Mouse (Mus musculus): Measurements from ENCODE around the gene Btbd19. TPM values are rescaled to one million over a fixed set of nuclear protein-coding genes. Genes with fewer than 3 reads are reported as not detected.

Gene Btbd19
- polyA plus RNA-seq, 1 experiment from 2014 or later, result 3.2 TPM

GRCm38 (mm10) chr4:117125910-117126674 lies 567 bp upstream of the Btbd19 start:
- Histone ChIP-seq H3K27me3 (peaks cover 3% of the 10 kb centered on the region), H3K4me1 (replicated peaks) (peaks cover 46% of the 10 kb centered on the region), H3K36me3 (replicated peaks) (peaks cover 15% of the 10 kb centered on the region; the same call in 1 of the 2 replicates), H3K4me3 (replicated peaks) (no peak overlapping the region), H3K9me3 (replicated peaks) (no peaks in the 10 kb centered on the region), H3K9ac (no peak overlapping the region), H3K27ac (replicated peaks) (peak overlapping the region; percentile 78), H3K4me2 (peak overlapping the region; percentile 1; the same call in 1 of the 2 replicates)
- 35% methylated on average over 15 of the region's 15 CpGs for WGBS (ENCODE audit: insufficient replicate concordance)
- peak; percentile 25; the same call in 1 of the 2 replicates for ATAC-seq (ENCODE audit: insufficient read depth)

- peaks cover 11% of the 10 kb centered on the region; the same call in 1 of the 2 replicates for H3K36me3 ChIP-seq (replicated peaks)
- ATAC-seq (ENCODE audit: insufficient read depth), result no peak
- 11% methylated on average over 14 of the region's 14 CpGs for WGBS (ENCODE audit: insufficient replicate concordance)
- H3K9ac ChIP-seq, result no peak overlapping the region
- peak overlapping the region; percentile 78 for H3K27ac ChIP-seq (replicated peaks)
- H3K4me2 ChIP-seq, result peak overlapping the region; percentile 41
- no peak overlapping the region; the same call in 1 of the 2 replicates for H3K4me3 ChIP-seq (replicated peaks)
- peaks cover 56% of the 10 kb centered on the region for H3K4me1 ChIP-seq (replicated peaks)
- no peaks in the 10 kb centered on the region for H3K9me3 ChIP-seq (replicated peaks)
- H3K27me3 ChIP-seq, result no peaks in the 10 kb centered on the region
Observed at GRCm38 (mm10) chr4:117124518-117125347, 792 bp downstream of the Btbd19 start.

- peaks cover 11% of the 10 kb centered on the region; the same call in 1 of the 2 replicates for H3K36me3 ChIP-seq (replicated peaks)
- no peaks in the 10 kb centered on the region for H3K9me3 ChIP-seq (replicated peaks)
- H3K27ac ChIP-seq (replicated peaks), result peak overlapping the region; percentile 78; the same call in 1 of the 2 replicates
- H3K4me2 ChIP-seq, result peak overlapping the region; percentile 41
- ATAC-seq (ENCODE audit: insufficient read depth), result no peak
- H3K27me3 ChIP-seq, result no peaks in the 10 kb centered on the region
- H3K4me3 ChIP-seq (replicated peaks), result no peak overlapping the region
- peaks cover 58% of the 10 kb centered on the region for H3K4me1 ChIP-seq (replicated peaks)
- 37% methylated on average over 3 of the region's 3 CpGs for WGBS (ENCODE audit: insufficient replicate concordance)
- no peak overlapping the region for H3K9ac ChIP-seq
Observed at GRCm38 (mm10) chr4:117124218-117124517, 1.4 kb downstream of the Btbd19 start.

- H3K27ac ChIP-seq (replicated peaks), result no peak overlapping the region
Observed at GRCm38 (mm10) chr4:117123546-117124217, 1.8 kb downstream of the Btbd19 start.

GRCm38 (mm10) chr4:117122209-117122608 lies 3.3 kb downstream of the Btbd19 start:
- Histone ChIP-seq H3K4me3 (replicated peaks) (no peak overlapping the region), H3K9ac (no peak overlapping the region), H3K9me3 (replicated peaks) (no peaks in the 10 kb centered on the region), H3K4me1 (replicated peaks) (peaks cover 57% of the 10 kb centered on the region), H3K27me3 (no peaks in the 10 kb centered on the region), H3K36me3 (replicated peaks) (no peaks in the 10 kb centered on the region), H3K4me2 (no peak overlapping the region), H3K27ac (replicated peaks) (no peak overlapping the region)
- WGBS (ENCODE audit: insufficient replicate concordance), result 67% methylated on average over 4 of the region's 4 CpGs
- no peak for ATAC-seq (ENCODE audit: insufficient read depth)

More at GRCm38 (mm10) chr4:117123546-117124217, 1.8 kb downstream of the Btbd19 start:
- Histone ChIP-seq H3K4me2 (no peak overlapping the region), H3K36me3 (replicated peaks) (peaks cover 8% of the 10 kb centered on the region; the same call in 1 of the 2 replicates), H3K9me3 (replicated peaks) (no peaks in the 10 kb centered on the region), H3K4me1 (replicated peaks) (peaks cover 58% of the 10 kb centered on the region), H3K27me3 (no peaks in the 10 kb centered on the region), H3K9ac (no peak overlapping the region), H3K4me3 (replicated peaks) (no peak overlapping the region)
- no peak for ATAC-seq (ENCODE audit: insufficient read depth)
- 61% methylated on average over 7 of the region's 9 CpGs for WGBS (ENCODE audit: insufficient replicate concordance)

GRCm38 (mm10) chr4:117120445-117121414 lies 4.8 kb downstream of the Btbd19 start:
- peak overlapping the region; percentile 78 for H3K27ac ChIP-seq (replicated peaks)
- peak overlapping the region; percentile 100 for H3K4me2 ChIP-seq
- peaks cover 47% of the 10 kb centered on the region for H3K4me1 ChIP-seq (replicated peaks)
- no peaks in the 10 kb centered on the region for H3K9me3 ChIP-seq (replicated peaks)
- peak overlapping the region; percentile 75 for H3K4me3 ChIP-seq (replicated peaks)
- H3K9ac ChIP-seq, result peak overlapping the region; percentile 70
- H3K36me3 ChIP-seq (replicated peaks), result no peaks in the 10 kb centered on the region
- under 1% methylated on average over 69 of the region's 69 CpGs for WGBS (ENCODE audit: insufficient replicate concordance)
- peak; percentile 87 for ATAC-seq (ENCODE audit: insufficient read depth)
- H3K27me3 ChIP-seq, result no peaks in the 10 kb centered on the region

GRCm38 (mm10) chr4:117120052-117120444 lies 5.5 kb downstream of the Btbd19 start:
- Histone ChIP-seq H3K27me3 (no peaks in the 10 kb centered on the region), H3K4me1 (replicated peaks) (peaks cover 40% of the 10 kb centered on the region), H3K27ac (replicated peaks) (peak overlapping the region; percentile 78), H3K9me3 (replicated peaks) (no peaks in the 10 kb centered on the region), H3K4me2 (peak overlapping the region; percentile 100), H3K36me3 (replicated peaks) (no peaks in the 10 kb centered on the region), H3K4me3 (replicated peaks) (peak overlapping the region; percentile 75), H3K9ac (peak overlapping the region; percentile 70)
- ATAC-seq (ENCODE audit: insufficient read depth), result no peak
- WGBS (ENCODE audit: insufficient replicate concordance), result 7% methylated on average over 10 of the region's 10 CpGs

- Histone ChIP-seq H3K4me2 (peak overlapping the region; percentile 100), H3K4me1 (replicated peaks) (peaks cover 36% of the 10 kb centered on the region), H3K27me3 (no peaks in the 10 kb centered on the region), H3K36me3 (replicated peaks) (no peaks in the 10 kb centered on the region), H3K4me3 (replicated peaks) (peak overlapping the region; percentile 75), H3K9me3 (replicated peaks) (no peaks in the 10 kb centered on the region), H3K9ac (peak overlapping the region; percentile 70), H3K27ac (replicated peaks) (peak overlapping the region; percentile 78; the same call in 1 of the 2 replicates)
- ATAC-seq (ENCODE audit: insufficient read depth), result no peak
- whole genome bisulfite sequencing (ENCODE audit: insufficient replicate concordance), result 73% methylated on average over 5 of the region's 5 CpGs
Observed at GRCm38 (mm10) chr4:117119636-117120035, 5.9 kb downstream of the Btbd19 start.

GRCm38 (mm10) chr4:117117931-117118330 lies 7.6 kb downstream of the Btbd19 start:
- no peaks in the 10 kb centered on the region for H3K27me3 ChIP-seq
- H3K4me1 ChIP-seq (replicated peaks), result peaks cover 22% of the 10 kb centered on the region
- H3K9ac ChIP-seq, result no peak overlapping the region
- no peak for ATAC-seq (ENCODE audit: insufficient read depth)
- no peak overlapping the region for H3K27ac ChIP-seq (replicated peaks)
- H3K4me3 ChIP-seq (replicated peaks), result no peak overlapping the region
- H3K9me3 ChIP-seq (replicated peaks), result no peaks in the 10 kb centered on the region
- H3K4me2 ChIP-seq, result no peak overlapping the region
- 82% methylated on average over 7 of the region's 7 CpGs for WGBS (ENCODE audit: insufficient replicate concordance)
- H3K36me3 ChIP-seq (replicated peaks), result no peaks in the 10 kb centered on the region

GRCm38 (mm10) chr4:117115592-117115991 lies 9.9 kb downstream of the Btbd19 start:
- no peak for ATAC-seq (ENCODE audit: insufficient read depth)
- Histone ChIP-seq H3K27ac (replicated peaks) (no peak overlapping the region), H3K4me3 (replicated peaks) (no peak overlapping the region), H3K9ac (no peak overlapping the region), H3K4me2 (no peak overlapping the region), H3K36me3 (replicated peaks) (no peaks in the 10 kb centered on the region), H3K27me3 (no peaks in the 10 kb centered on the region), H3K9me3 (replicated peaks) (no peaks in the 10 kb centered on the region), H3K4me1 (replicated peaks) (peaks cover 11% of the 10 kb centered on the region)
- WGBS (ENCODE audit: insufficient replicate concordance), result 80% methylated on average over 5 of the region's 5 CpGs
